Mouse (Mus musculus) ovary, postnatal 14 days (tissue): Measurements from ENCODE around the gene B2m.
A peak's percentile ranks its signal among the peaks of the same experiment; 100 is the strongest.

Experiments
- DNase-seq: peaks from one replicate; pipeline ENCODE4 v3.0.0; 2022; ENCODE audit warnings: low spot score

The B2m gene

GRCm38 (mm10) chr2:122149716-122150115 lies 2.2 kb downstream of the B2m start:
- DNase-seq = no peak

- no peak for DNase-seq
Measured at GRCm38 (mm10) chr2:122151221-122151620, 3.7 kb downstream of the B2m start.

GRCm38 (mm10) chr2:122152850-122153249 lies 5.4 kb downstream of the B2m start:
- DNase-seq = no peak

GRCm38 (mm10) chr2:122153681-122154365 lies 6.3 kb downstream of the B2m start:
- no peak for DNase-seq

GRCm38 (mm10) chr2:122154479-122154878 lies 7.0 kb downstream of the B2m start:
- no peak for DNase-seq

GRCm38 (mm10) chr2:122155292-122155691 lies 7.8 kb downstream of the B2m start:
- no peak for DNase-seq

GRCm38 (mm10) chr2:122156051-122156700 lies 8.7 kb downstream of the B2m start:
- no peak for DNase-seq

- DNase-seq = no peak
Measured at GRCm38 (mm10) chr2:122157561-122157960, 10.1 kb downstream of the B2m start.

- no peak for DNase-seq
Measured at GRCm38 (mm10) chr2:122158362-122158802, 10.9 kb downstream of the B2m start.

- DNase-seq = no peak
Measured at GRCm38 (mm10) chr2:122159667-122160066, 12.2 kb downstream of the B2m start.

GRCm38 (mm10) chr2:122160680-122161079 lies 13.2 kb downstream of the B2m start, which contains the start of gene Trim69:
TSS of gene Trim69 (plus strand) at chr2:122160700.
- peak; percentile 77 for DNase-seq

- DNase-seq = no peak
Measured at GRCm38 (mm10) chr2:122161542-122161941, 14.1 kb downstream of the B2m start.

GRCm38 (mm10) chr2:122162529-122162928 lies 15.0 kb downstream of the B2m start:
- no peak for DNase-seq

- DNase-seq = no peak
Measured at GRCm38 (mm10) chr2:122163430-122164195, 16.1 kb downstream of the B2m start.

GRCm38 (mm10) chr2:122164293-122164692 lies 16.8 kb downstream of the B2m start:
- DNase-seq = no peak

GRCm38 (mm10) chr2:122171292-122171691 lies 23.8 kb downstream of the B2m start:
- DNase-seq = no peak

- no peak for DNase-seq
Measured at GRCm38 (mm10) chr2:122172188-122172587, 24.7 kb downstream of the B2m start.

GRCm38 (mm10) chr2:122180051-122180822 lies 32.8 kb downstream of the B2m start:
- no peak for DNase-seq

GRCm38 (mm10) chr2:122185086-122185485 lies 37.6 kb downstream of the B2m start:
- DNase-seq = no peak

GRCm38 (mm10) chr2:122186106-122186505 lies 38.6 kb downstream of the B2m start, which contains the start of the genes Patl2 and Terb2:
TSS of gene Patl2 (minus strand) at chr2:122186189.
TSS of gene Terb2 (plus strand) at chr2:122186272.
- no peak for DNase-seq

- DNase-seq = no peak
Measured at GRCm38 (mm10) chr2:122186751-122187150, 39.3 kb downstream of the B2m start.

- no peak for DNase-seq
Measured at GRCm38 (mm10) chr2:122191849-122192248, 44.4 kb downstream of the B2m start.
